Mouse (Mus musculus): Measurements from ENCODE around the gene Pfn5.
"Not testable (repeated sequence)": the region's sequence is repeated elsewhere in the genome, so short reads cannot be mapped to it uniquely, and the experiment has no call there.

DNA sequence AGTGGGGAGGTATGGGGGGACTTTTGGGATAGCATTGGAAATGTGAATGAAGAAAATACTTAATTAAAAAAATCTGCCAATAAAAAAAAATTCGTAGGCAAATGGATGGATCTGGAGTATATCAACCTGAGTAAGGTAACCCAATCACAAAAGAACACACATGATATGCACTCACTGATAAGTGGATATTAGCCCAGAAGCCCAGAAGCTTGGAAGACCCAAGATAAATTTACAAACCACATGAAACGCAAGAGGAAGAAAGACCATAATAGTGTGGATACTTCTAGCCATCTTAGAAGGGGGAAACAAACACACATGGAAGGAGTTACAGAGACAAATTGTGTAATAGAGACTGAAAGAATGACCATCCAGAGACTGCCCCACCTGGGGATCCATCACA is 22.4 kb upstream of the Pfn5 start:
- not testable (repeated sequence) for TF ChIP-seq EP300 (IDR thresholded peaks at IDR 0.05; ENCODE audit: low read length); GABPA (IDR thresholded peaks at IDR 0.05; ENCODE audit: insufficient replicate concordance, low read depth, low read length); ZNF384 (IDR thresholded peaks at IDR 0.05; ENCODE audit: low read depth, low read length); CTCF (conservative IDR thresholded peaks at IDR 0.05 in 1 of 2, IDR thresholded peaks at IDR 0.05 in 1 of 2; ENCODE audit: low read depth in 2 of 2, low read length in 2 of 2); POLR2A (IDR thresholded peaks at IDR 0.05; ENCODE audit: low read depth, low read length); NRF1 (IDR thresholded peaks at IDR 0.05; ENCODE audit: low read depth, low read length); TCF12 (IDR thresholded peaks at IDR 0.05; ENCODE audit: low read depth, low read length); MAZ (IDR thresholded peaks at IDR 0.05; ENCODE audit: low read depth, low read length); NELFE (IDR thresholded peaks at IDR 0.05; ENCODE audit: low read depth, low read length)

All from CH12.LX (cell line).